Mouse (Mus musculus) heart, postnatal 0 days (tissue): Measurements from ENCODE around the gene Tln2. TPM values are rescaled to one million over a fixed set of nuclear protein-coding genes. Genes with fewer than 3 reads are reported as not detected.

ENCODE experiments used
- ATAC-seq: fragments of 200-750 bp; cut with Nextera tagmentation; 2 replicates; pipeline ENCODE4 v1.8.0; 2017; ENCODE audit warnings: low read depth, moderate number of reproducible peaks, moderate library complexity; ENCODE audit not compliant: insufficient read depth
- DNase-seq: peaks from one replicate; pipeline ENCODE4 v3.0.0-alpha.2; 2016; ENCODE audit warnings: low spot score
- H3K27ac ChIP-seq: fragments of 300-500 bp; sonication (generic); 2 replicates; pipeline ENCODE4 v1.5.1; 2014; ENCODE audit warnings: low read depth, mild to moderate bottlenecking
- H3K27me3 ChIP-seq: fragments of 300-500 bp; sonication (generic); 2 replicates; pipeline ENCODE4 v1.6.1; 2014; ENCODE audit warnings: low read length, mixed read lengths; ENCODE audit not compliant: control insufficient read depth, insufficient read depth
- H3K36me3 ChIP-seq: fragments of 300-500 bp; sonication (generic); replicated peaks from 2 replicates; pipeline ENCODE4 v1.6.1; 2014; ENCODE audit warnings: low read length, mixed read lengths; ENCODE audit not compliant: control insufficient read depth, insufficient read depth
- H3K4me1 ChIP-seq: fragments of 300-500 bp; sonication (generic); 2 replicates; pipeline ENCODE4 v1.6.1; 2014; ENCODE audit warnings: antibody characterized with exemption; ENCODE audit not compliant: control insufficient read depth, insufficient read depth
- H3K4me2 ChIP-seq: fragments of 300-500 bp; sonication (generic); 2 replicates; pipeline ENCODE4 v1.6.1; 2014; ENCODE audit warnings: low read depth, mild to moderate bottlenecking, low read length, moderate library complexity
- H3K4me3 ChIP-seq: fragments of 300-500 bp; sonication (generic); 2 replicates; pipeline ENCODE4 v1.5.1; 2014; ENCODE audit warnings: low read depth, low read length
- H3K9ac ChIP-seq: fragments of 300-500 bp; sonication (generic); replicated peaks from 2 replicates; pipeline ENCODE4 v1.6.1; 2014; ENCODE audit warnings: low read depth, low read length, mixed read lengths
- H3K9me3 ChIP-seq: fragments of 300-500 bp; sonication (generic); replicated peaks from 2 replicates; pipeline ENCODE4 v1.6.1; 2016; ENCODE audit warnings: low read length; ENCODE audit not compliant: control insufficient read depth
- CTCF ChIP-seq: IDR thresholded peaks from 2 replicates; pipeline ENCODE4 v1.5.1; 2016; ENCODE audit warnings: antibody characterized with exemption, control low read depth, low read depth
- EP300 ChIP-seq: IDR thresholded peaks from 2 replicates; pipeline ENCODE4 v1.6.1; 2016; ENCODE audit warnings: antibody characterized with exemption, low read depth
- WGBS: fragments of 180-500 bp; shearing (Covaris S2); extraction: QIAGEN DNeasy Blood & Tissue Kit; methylation state at CpG from one replicate; pipeline ENCODE4 v1.1.7; 2014; 5-methylcytosine and 5-hydroxymethylcytosine counted together
- polyA plus RNA-seq: library from polyadenylated mRNA; unstranded; fragments of >200 nt; fragmentation: Nextera tagmentation; extraction: Ambion mirVana; gene quantifications from 2 replicates; pipeline ENCODE4 v1.2.1, GENCODE M21; 2015
- total RNA-seq: library from RNA; depleted of rRNA; stranded (reverse); fragments of >200 nt; gene quantifications from 2 replicates; pipeline ENCODE4 v1.2.3, GENCODE M21; 2014; ENCODE audit warnings: low replicate concordance

Tln2 gene
- total and polyA plus RNA-seq, 2 experiments from 2014 or later = 67.0 to 92.6 TPM

DNA sequence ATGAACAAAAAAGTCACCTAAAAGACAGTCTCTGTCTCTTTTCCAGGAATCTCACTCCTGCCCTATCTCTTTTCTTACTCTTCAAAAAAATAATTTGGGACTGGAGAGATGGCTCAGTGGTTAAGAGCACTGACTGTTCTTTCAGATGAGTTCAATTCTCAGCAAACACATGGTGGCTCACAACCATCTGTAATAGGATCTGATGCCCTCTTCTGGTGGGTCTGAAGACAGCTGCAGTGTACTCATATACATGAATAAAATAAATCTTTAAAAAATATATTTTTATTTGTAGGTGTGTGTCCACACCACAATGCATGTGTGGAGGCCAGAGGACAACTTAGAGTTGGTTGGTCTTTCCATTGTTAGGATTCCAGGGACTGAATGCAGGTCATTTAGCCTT, 286.1 kb downstream of the Tln2 start:
- ATAC-seq (no peak), DNase-seq (no peak)
- TF ChIP-seq CTCF = peak; percentile 31
- no peak for TF ChIP-seq EP300
- Histone ChIP-seq H3K4me1 (peaks cover 13% of the 10 kb centered on the region; the same call in 1 of the 2 replicates), H3K36me3 (peaks cover 20% of the 10 kb centered on the region), H3K4me2 (no peak overlapping the region), H3K27ac (no peak overlapping the region), H3K9me3 (no peaks in the 10 kb centered on the region), H3K4me3 (no peak overlapping the region), H3K27me3 (no peaks in the 10 kb centered on the region), H3K9ac (no peak overlapping the region)

GRCm38 (mm10) chr9:67270734-67271133, 288.8 kb downstream of the Tln2 start:
- H3K4me3 ChIP-seq = no peak overlapping the region
- H3K9me3 ChIP-seq = no peaks in the 10 kb centered on the region
- no peaks in the 10 kb centered on the region for H3K27me3 ChIP-seq
- 0 out of 2 replicates have a peak, but pooled peaks cover 4% of the 10 kb centered on the region for H3K36me3 ChIP-seq
- ATAC-seq (peak; percentile 79), DNase-seq (peak; percentile 76)
- H3K27ac ChIP-seq = peak overlapping the region; percentile 80
- WGBS = 8% methylated on average over 7 of the region's 7 CpGs
- H3K4me2 ChIP-seq = no peak overlapping the region
- H3K4me1 ChIP-seq = peaks cover 22% of the 10 kb centered on the region
- no peak overlapping the region for H3K9ac ChIP-seq
- TF ChIP-seq EP300 (0 out of 2 replicates have a peak, but pooled peaks have one; percentile 20), CTCF (no peak)

GRCm38 (mm10) chr9:67270061-67270595, 289.4 kb downstream of the Tln2 start:
- Histone ChIP-seq H3K4me2 (no peak overlapping the region), H3K4me1 (peaks cover 28% of the 10 kb centered on the region), H3K36me3 (0 out of 2 replicates have a peak, but pooled peaks cover 4% of the 10 kb centered on the region), H3K9ac (no peak overlapping the region), H3K27me3 (no peaks in the 10 kb centered on the region), H3K4me3 (no peak overlapping the region), H3K9me3 (no peaks in the 10 kb centered on the region), H3K27ac (peak overlapping the region; percentile 80)
- TF ChIP-seq EP300 (no peak), CTCF (no peak)
- 58% methylated on average over 7 of the region's 7 CpGs for WGBS
- peak; percentile 7; the same call in 1 of the 2 replicates for ATAC-seq
- peak; percentile 57 for DNase-seq

DNA sequence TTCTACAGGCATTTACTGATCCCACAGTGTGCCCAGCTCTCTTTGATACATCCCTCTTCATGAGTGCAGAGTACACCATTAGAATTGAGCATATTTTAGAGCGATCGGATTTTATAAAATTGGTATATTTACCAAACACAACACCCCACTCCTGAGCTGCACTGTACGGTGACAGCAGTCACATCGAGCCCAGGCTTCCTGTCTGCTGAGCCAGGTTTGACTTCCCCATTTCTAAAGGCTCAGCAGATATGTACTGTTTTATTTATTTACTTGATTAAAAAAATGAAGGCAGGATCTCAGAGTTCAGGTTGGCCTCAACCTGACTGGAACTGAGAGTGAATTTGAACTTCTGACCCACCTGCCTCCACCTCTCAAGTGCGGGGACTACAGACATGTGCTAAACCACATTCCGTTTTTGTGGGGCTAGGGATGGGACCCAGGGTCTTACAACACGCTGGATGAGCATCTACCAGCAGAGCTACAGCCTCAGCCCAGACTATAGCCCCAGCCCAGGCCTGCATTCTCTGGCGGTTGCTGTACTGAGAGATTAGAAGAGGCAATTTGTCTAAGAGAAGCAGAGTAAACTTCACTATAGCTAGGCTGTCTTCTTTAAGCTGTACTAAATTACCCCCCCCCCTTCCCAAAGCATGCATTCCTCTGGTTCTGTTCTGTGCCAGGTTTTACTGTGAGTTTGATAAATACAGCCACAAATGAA, 292.1 kb downstream of the Tln2 start:
- Histone ChIP-seq H3K4me3 (no peak overlapping the region), H3K27ac (no peak overlapping the region), H3K9me3 (no peaks in the 10 kb centered on the region), H3K4me2 (no peak overlapping the region), H3K9ac (no peak overlapping the region), H3K4me1 (peaks cover 33% of the 10 kb centered on the region), H3K27me3 (no peaks in the 10 kb centered on the region), H3K36me3 (no peaks in the 10 kb centered on the region)
- DNase-seq (no peak), ATAC-seq (no peak)
- WGBS = 73% methylated on average over 8 of the region's 8 CpGs
- TF ChIP-seq EP300 = no peak
- TF ChIP-seq CTCF = no peak

DNA sequence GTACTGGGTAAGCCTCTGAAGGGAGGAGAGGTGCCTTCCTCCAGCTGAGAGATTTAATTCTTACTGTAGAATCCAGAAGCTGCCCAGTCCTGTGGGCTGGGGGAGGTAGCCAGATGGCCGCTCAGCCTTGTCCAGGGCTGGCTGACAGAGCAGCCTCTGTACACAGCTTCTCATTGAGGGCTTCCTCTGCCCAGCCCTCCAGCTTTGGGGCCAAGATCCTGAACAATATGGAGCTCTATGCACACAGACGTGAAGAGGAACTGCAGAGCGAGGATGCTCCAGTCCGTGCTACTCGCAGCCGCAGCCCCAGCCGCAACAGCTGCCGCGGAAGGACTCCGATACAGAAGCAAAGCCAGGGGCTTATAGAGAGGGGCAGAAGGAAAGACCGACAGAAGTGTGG, 294.0 kb downstream of the Tln2 start:
- Histone ChIP-seq H3K4me2 (no peak overlapping the region), H3K4me3 (no peak overlapping the region), H3K36me3 (0 out of 2 replicates have a peak, but pooled peaks cover 6% of the 10 kb centered on the region), H3K27me3 (no peaks in the 10 kb centered on the region), H3K9me3 (no peaks in the 10 kb centered on the region), H3K27ac (no peak overlapping the region), H3K4me1 (peaks cover 29% of the 10 kb centered on the region), H3K9ac (no peak overlapping the region)
- WGBS = 81% methylated on average over 11 of the region's 11 CpGs
- TF ChIP-seq CTCF (no peak), EP300 (no peak)
- ATAC-seq = no peak
- no peak for DNase-seq
